Mouse (Mus musculus): ENCODE measurements around the gene Emc7.

- no peak for TF ChIP-seq CTCF (IDR thresholded peaks at IDR 0.05; ENCODE audit: low read depth, low read length)
- no peak for TF ChIP-seq POLR2A (IDR thresholded peaks at IDR 0.05; ENCODE audit: insufficient read depth, low read length)
- no peak for TF ChIP-seq EP300 (IDR thresholded peaks at IDR 0.05; ENCODE audit: insufficient read depth, low read depth, low read length)
Observed at GRCm38 (mm10) chr2:112482533-112483333, 27.9 kb downstream of the Emc7 start.

Data from ES-Bruce4 (cell line).